Mouse (Mus musculus) small intestine, adult 2 months (tissue): ENCODE measurements around the gene Micu1. TPM values are rescaled to one million over a fixed set of nuclear protein-coding genes. Genes with fewer than 3 reads are reported as not detected.

Source experiments
- H3K27ac ChIP-seq: fragments of 200-500 bp; 2 replicates; pipeline ENCODE4 v1.5.1; 2012; ENCODE audit warnings: low read depth, low read length, control low read depth, inconsistent platforms; ENCODE audit not compliant: insufficient read depth
- H3K27me3 ChIP-seq: fragments of 200-500 bp; 2 replicates; pipeline ENCODE4 v1.6.1; 2012; ENCODE audit warnings: mild to moderate bottlenecking, moderate library complexity, low read length, inconsistent platforms; ENCODE audit not compliant: control insufficient read depth, insufficient read depth
- H3K36me3 ChIP-seq: fragments of 200-500 bp; 2 replicates; pipeline ENCODE4 v1.6.1; 2012; ENCODE audit warnings: mild to moderate bottlenecking, low read length, control low read depth, inconsistent platforms; ENCODE audit not compliant: control insufficient read depth, insufficient read depth
- H3K4me1 ChIP-seq: fragments of 200-500 bp; 2 replicates; pipeline ENCODE4 v1.6.1; 2012; ENCODE audit warnings: low read length, inconsistent platforms, mixed read lengths; ENCODE audit not compliant: control insufficient read depth, insufficient read depth, insufficient read length
- H3K4me3 ChIP-seq: fragments of 200-500 bp; 2 replicates; pipeline ENCODE4 v1.5.1; 2012; ENCODE audit warnings: low read depth, mild to moderate bottlenecking, control low read depth, inconsistent platforms, low read length, moderate library complexity
- CTCF ChIP-seq: fragments of 200-500 bp; IDR thresholded peaks from 2 replicates; pipeline ENCODE4 v1.5.1; 2012; ENCODE audit warnings: low read depth, mild to moderate bottlenecking, control low read depth, inconsistent platforms, low read length, moderate library complexity, mixed read lengths; ENCODE audit not compliant: insufficient replicate concordance, insufficient read length; ENCODE audit errors: extremely low read depth
- POLR2A ChIP-seq: fragments of 200-500 bp; IDR thresholded peaks from 2 replicates; pipeline ENCODE4 v1.6.1; 2012; ENCODE audit warnings: low read depth, mild to moderate bottlenecking, control low read depth, inconsistent platforms, low read length, moderate library complexity
- WGBS: fragments of 180-500 bp; shearing (Covaris S2); methylation state at CpG from one replicate; pipeline ENCODE4 v1.1.7; 2018; 5-methylcytosine and 5-hydroxymethylcytosine counted together
- polyA plus RNA-seq: library from polyadenylated mRNA; depleted of rRNA; stranded (reverse); fragments of >200 nt; gene quantifications from 2 replicates; pipeline ENCODE4 v1.2.3, GENCODE M21; 2012

The Micu1 gene
- polyA plus RNA-seq, 1 experiment = 134 TPM

GRCm38 (mm10) chr10:59884327-59885173, 182.3 kb downstream of the Micu1 start:
- WGBS = 70% methylated on average over 10 of the region's 10 CpGs
- no peak overlapping the region for H3K27ac ChIP-seq
- H3K27me3 ChIP-seq = no peaks in the 10 kb centered on the region
- H3K4me3 ChIP-seq = no peak overlapping the region
- peaks cover 1% of the 10 kb centered on the region; the same call in 1 of the 2 replicates for H3K36me3 ChIP-seq
- peaks cover 18% of the 10 kb centered on the region; the same call in 1 of the 2 replicates for H3K4me1 ChIP-seq
- TF ChIP-seq POLR2A = no peak
- no peak for TF ChIP-seq CTCF

- Histone ChIP-seq H3K27me3 (no peaks in the 10 kb centered on the region), H3K27ac (no peak overlapping the region), H3K4me3 (no peak overlapping the region), H3K36me3 (peaks cover 8% of the 10 kb centered on the region), H3K4me1 (peaks cover 18% of the 10 kb centered on the region; the same call in 1 of the 2 replicates)
- 71% methylated on average over 14 of the region's 14 CpGs for WGBS
- no peak for TF ChIP-seq CTCF
- TF ChIP-seq POLR2A = no peak
Measured at GRCm38 (mm10) chr10:59885174-59886080, 183.2 kb downstream of the Micu1 start.

- WGBS = 100% methylated on average over 1 of the region's 1 CpGs
- TF ChIP-seq CTCF (no peak), POLR2A (no peak)
Measured at GRCm38 (mm10) chr10:59886081-59886466, 183.8 kb downstream of the Micu1 start.

GRCm38 (mm10) chr10:59887432-59887831, 185.2 kb downstream of the Micu1 start:
- TF ChIP-seq POLR2A = no peak
- no peak for TF ChIP-seq CTCF
- H3K4me1 ChIP-seq = peaks cover 11% of the 10 kb centered on the region; the same call in 1 of the 2 replicates
- no peak overlapping the region for H3K4me3 ChIP-seq
- 84% methylated on average over 5 of the region's 5 CpGs for WGBS
- peaks cover 24% of the 10 kb centered on the region for H3K36me3 ChIP-seq
- no peaks in the 10 kb centered on the region for H3K27me3 ChIP-seq
- no peak overlapping the region for H3K27ac ChIP-seq

More at GRCm38 (mm10) chr10:59886081-59886466, 183.8 kb downstream of the Micu1 start:
- H3K27ac ChIP-seq = no peak overlapping the region
- no peaks in the 10 kb centered on the region for H3K27me3 ChIP-seq
- peaks cover 12% of the 10 kb centered on the region for H3K36me3 ChIP-seq
- H3K4me1 ChIP-seq = peaks cover 18% of the 10 kb centered on the region; the same call in 1 of the 2 replicates
- H3K4me3 ChIP-seq = no peak overlapping the region

- Histone ChIP-seq H3K4me1 (peaks cover 8% of the 10 kb centered on the region; the same call in 1 of the 2 replicates), H3K27ac (no peak overlapping the region), H3K36me3 (peaks cover 40% of the 10 kb centered on the region), H3K4me3 (no peak overlapping the region), H3K27me3 (no peaks in the 10 kb centered on the region)
- TF ChIP-seq POLR2A (no peak), CTCF (no peak)
- WGBS = 81% methylated on average over 7 of the region's 7 CpGs
Measured at GRCm38 (mm10) chr10:59889339-59889738, 187.1 kb downstream of the Micu1 start.

GRCm38 (mm10) chr10:59889953-59890751, 187.9 kb downstream of the Micu1 start:
- H3K4me3 ChIP-seq = no peak overlapping the region
- no peak overlapping the region for H3K27ac ChIP-seq
- no peak for TF ChIP-seq CTCF
- TF ChIP-seq POLR2A = no peak
- 85% methylated on average over 15 of the region's 15 CpGs for WGBS
- no peaks in the 10 kb centered on the region for H3K27me3 ChIP-seq
- peaks cover 47% of the 10 kb centered on the region for H3K36me3 ChIP-seq
- H3K4me1 ChIP-seq = peaks cover 6% of the 10 kb centered on the region; the same call in 1 of the 2 replicates
